Mouse (Mus musculus): ENCODE results near the gene Psmg4.
A peak's percentile ranks its signal among the peaks of the same experiment; 100 is the strongest.

Gene Psmg4

GRCm38 (mm10) chr13:34148767-34149392 lies 13.9 kb upstream of the Psmg4 start:
- peak; percentile 25 to 36 for DNase-seq

DNA sequence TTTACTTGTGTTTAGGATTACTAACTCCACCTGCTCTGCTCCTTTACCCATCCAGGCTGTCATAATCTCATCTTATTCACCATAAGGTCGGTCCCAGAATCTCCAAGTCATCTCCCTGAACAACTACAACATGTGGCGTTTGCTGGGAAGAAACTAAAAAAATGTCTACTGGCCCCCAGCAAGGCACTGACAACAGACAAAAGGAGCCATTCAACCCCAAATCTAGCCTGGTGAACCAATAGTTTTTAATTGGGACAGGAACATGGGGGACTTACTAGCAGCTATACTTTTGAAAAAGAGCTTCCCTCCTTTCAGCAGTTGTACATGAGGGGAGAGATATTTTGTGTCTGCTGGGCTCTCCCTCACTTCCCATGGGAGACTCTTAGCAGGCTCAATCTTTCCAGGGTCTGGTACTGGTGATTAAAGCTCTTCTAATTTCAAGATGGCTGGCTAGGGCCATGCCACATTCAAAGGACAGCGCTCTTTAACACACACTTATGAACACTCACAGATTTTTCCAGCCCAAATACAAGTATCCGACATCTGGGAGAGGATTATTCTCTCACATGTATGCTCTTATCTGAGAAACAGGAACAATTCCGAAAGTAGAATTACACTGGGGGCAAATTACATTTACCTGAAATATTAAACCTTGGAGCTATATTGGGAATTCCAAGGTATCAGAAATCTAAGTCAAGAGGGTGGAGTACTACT lies 13.1 kb upstream of the Psmg4 start:
- DNase-seq: no peak

GRCm38 (mm10) chr13:34150271-34151027 lies 12.3 kb upstream of the Psmg4 start:
- DNase-seq: no peak

- DNase-seq: no peak
These were observed 11.3 kb upstream of the Psmg4 start for GRCm38 (mm10) chr13:34151425-34151824.

DNA sequence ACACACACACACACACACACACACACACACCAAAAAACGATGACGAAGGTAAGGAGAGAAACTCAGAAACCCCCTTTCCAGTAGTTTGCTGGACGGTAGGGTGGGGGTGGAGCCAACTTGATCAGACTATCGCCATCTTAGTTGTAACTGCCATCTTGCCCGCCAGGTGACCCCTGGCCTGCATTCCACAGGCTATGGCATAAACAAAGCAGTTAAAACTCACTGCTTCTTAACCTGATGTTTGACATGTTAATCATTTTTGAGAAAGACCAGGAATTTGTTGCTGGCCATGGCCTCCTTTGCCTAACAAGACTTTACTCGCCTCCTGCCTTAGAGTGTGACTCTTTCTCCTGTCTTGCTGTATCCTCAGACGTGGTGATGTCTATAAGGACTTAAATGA lies 10.1 kb upstream of the Psmg4 start:
- no peak for DNase-seq

GRCm38 (mm10) chr13:34153254-34154011 lies 9.3 kb upstream of the Psmg4 start:
- DNase-seq: no peak

GRCm38 (mm10) chr13:34154217-34154930 lies 8.4 kb upstream of the Psmg4 start:
- peak; percentile 56 to 69 for DNase-seq

DNA sequence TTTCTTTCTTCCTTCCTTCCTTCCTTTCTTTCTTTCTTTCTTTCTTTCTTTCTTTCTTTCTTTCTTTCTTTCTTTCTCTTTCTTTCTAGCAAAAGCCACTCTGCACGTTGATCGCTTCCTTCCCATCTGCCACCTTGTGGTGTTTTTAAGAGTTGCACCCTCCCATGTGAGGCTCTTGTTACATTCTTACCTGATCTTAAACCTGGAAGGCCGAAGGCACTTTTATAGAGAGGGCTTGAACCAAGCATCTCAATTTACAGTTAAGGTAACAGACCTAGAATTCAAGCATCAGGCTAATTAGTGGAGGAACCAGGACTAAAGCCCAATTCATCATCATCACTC lies 7.9 kb upstream of the Psmg4 start:
- DNase-seq: peak in 1 of 2 experiments; percentile 51

DNA sequence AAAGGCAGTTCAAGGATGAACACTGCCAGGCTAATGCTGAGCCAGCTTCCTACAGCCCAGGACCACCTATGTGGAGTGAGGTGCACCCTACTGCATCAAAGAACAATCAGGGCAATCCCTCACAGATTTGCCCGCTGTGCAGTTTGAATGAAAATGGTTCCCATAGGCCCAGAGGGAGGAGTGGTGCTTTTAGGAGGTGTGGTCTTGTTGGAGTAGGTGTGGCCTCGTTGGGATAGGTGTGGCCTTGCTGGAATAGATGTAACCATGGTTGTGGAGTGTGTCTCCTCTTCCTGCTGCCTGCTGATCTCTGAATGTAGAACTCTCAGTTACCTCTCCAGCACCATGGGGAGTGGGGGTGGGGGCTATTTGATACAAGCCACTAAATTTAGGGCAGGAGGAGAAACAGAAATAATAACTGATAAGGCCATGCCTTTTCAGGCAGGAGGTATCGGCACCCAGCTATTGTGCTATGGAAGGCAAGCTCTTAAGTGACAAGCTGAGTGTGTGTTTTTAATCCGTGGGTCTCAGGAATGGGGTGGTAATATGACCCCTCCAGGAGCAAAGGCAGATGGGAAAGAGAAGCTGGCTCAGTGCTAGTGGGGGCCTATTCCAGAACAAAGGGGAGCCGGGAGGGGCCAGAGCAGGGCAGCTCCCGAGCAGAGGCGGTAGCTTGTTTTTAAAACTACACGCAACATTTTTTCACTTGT lies 6.5 kb upstream of the Psmg4 start:
- no peak for DNase-seq

DNA sequence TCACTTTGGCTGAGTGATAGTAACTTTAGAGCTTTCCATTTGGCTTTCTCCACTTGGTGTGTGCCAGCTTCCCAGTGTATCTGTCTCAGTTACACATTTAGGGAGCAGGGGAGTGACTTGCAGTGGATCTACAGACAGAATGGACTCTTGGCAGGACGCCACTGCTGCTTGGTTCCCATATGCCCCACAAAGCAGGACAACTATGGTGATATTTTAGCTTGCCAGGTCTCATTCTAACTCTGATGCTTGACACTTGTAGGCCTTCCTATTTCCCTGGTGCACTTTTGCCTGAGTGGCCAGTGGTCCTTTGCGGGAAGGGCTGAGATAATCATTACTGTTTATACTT lies 6.0 kb upstream of the Psmg4 start:
- DNase-seq: no peak

GRCm38 (mm10) chr13:34157596-34158157 lies 5.1 kb upstream of the Psmg4 start:
- DNase-seq: no peak

- DNase-seq: no peak
These were observed 2.8 kb upstream of the Psmg4 start for GRCm38 (mm10) chr13:34159926-34160325.

GRCm38 (mm10) chr13:34163304-34163975 lies 676 bp downstream of the Psmg4 start:
- DNase-seq: no peak

GRCm38 (mm10) chr13:34174025-34174424 lies 11.3 kb downstream of the Psmg4 start:
- no peak for DNase-seq

- no peak for DNase-seq
These were observed 18.9 kb downstream of the Psmg4 start for GRCm38 (mm10) chr13:34181624-34182023.

DNA sequence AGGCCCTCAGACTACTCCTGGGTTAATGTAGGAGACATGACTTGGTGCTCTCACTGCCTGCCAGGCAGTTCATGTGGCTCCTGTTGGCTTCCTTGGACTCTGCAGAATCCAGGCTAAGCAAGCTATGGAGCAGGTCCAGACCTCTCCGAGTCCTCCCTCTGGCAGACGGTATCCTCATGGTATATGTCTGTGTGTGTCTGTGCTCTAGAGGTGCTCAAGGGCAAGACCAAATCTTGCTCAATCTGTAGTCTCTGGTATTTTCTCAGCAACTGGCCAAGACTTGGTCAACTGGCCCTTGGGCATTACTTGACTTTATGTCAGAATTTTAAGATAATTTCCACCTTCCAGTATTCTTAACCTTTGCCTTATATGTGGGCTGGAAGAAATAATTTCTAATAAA lies 22.6 kb downstream of the Psmg4 start:
- DNase-seq: no peak

GRCm38 (mm10) chr13:34187571-34187970 lies 24.8 kb downstream of the Psmg4 start:
- peak in 1 of 2 experiments; percentile 31 for DNase-seq

- no peak for DNase-seq
These were observed 29.8 kb downstream of the Psmg4 start for GRCm38 (mm10) chr13:34192414-34193191.

GRCm38 (mm10) chr13:34193384-34193783 lies 30.6 kb downstream of the Psmg4 start:
- DNase-seq: no peak

- DNase-seq: no peak
These were observed 32.9 kb downstream of the Psmg4 start for GRCm38 (mm10) chr13:34195676-34196075.

All from thymus, adult 18-20 months (tissue).